Mouse (Mus musculus): ENCODE measurements at regions not wholly inside any gene's neighbourhood (a gene's known extent, or its start where the extent isn't known, plus 50 kb on each side); places are given as distances from the start of the nearest gene placed in this dataset.

- TF ChIP-seq CTCF (IDR thresholded peaks at IDR 0.05; ENCODE audit: low read depth, low read length) = no peak
- no peak for TF ChIP-seq POLR2A (IDR thresholded peaks at IDR 0.05; ENCODE audit: borderline replicate concordance, low read depth, low read length)
These were observed 94.0 kb upstream of the Smad3 start for GRCm38 (mm10) chr9:63851809-63852208.

Measured in bone marrow macrophage, adult 2 months (primary cell).